Mouse (Mus musculus) colon, adult 2 months (tissue): ENCODE results near the gene Olfr118. TPM values are rescaled to one million over a fixed set of nuclear protein-coding genes. Genes with fewer than 3 reads are reported as not detected.

ENCODE experiments used
- polyA plus RNA-seq: library from polyadenylated mRNA; depleted of rRNA; stranded (reverse); fragments of >200 nt; gene quantifications from 2 replicates; pipeline ENCODE4 v1.2.3, GENCODE M21; 2012; rRNA removed

The Olfr118 gene
- polyA plus RNA-seq = not detected in 2 replicates

DNA sequence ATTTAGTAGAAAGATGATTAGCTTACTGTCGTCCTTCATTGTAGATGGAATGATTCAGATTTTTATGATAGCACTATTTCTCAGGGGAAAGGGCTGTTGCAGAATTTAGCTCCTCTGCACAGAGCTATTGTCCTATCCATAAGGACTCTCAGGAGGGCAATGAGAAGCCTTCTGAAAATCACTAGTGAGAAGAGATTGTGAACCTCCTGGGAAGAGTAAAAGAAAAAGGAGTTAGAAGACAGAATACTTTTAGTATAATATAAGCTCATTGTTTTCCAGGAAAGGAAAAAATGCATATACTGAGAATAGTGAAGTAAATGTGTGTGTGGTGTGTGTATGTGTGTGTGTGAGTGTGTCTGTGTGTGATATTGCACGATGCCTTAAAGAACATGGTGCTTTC, at the start of gene Olfr118:
TSS of gene Olfr118 (plus strand) at position 301 of the 400 bp plus-strand sequence.

DNA sequence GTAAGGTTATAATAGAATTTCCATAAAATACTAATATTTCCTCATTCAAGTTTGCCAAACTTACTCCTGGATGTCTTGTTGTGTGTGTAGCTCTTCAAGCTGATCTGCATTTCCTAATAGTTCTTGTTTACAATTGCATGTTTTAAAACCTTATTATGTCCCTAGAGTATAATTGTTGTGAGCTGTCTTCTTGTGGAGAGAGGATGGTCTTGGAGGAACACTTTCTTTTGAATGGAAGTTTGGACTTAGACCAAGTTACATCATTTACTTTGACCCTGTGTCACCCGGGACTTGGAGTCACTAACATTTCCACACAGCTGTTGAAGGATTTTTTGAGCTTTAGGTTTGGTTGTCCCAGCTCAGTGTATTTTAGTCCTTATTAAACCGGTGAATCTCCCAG, 39.8 kb upstream of the Olfr118 start, which contains the start of the genes Olfr115 and Olfr116:
TSS of gene Olfr115 (minus strand) at position 101 of the 400 bp plus-strand sequence.
TSS of gene Olfr116 (minus strand) at position 191 of the 400 bp plus-strand sequence.

DNA sequence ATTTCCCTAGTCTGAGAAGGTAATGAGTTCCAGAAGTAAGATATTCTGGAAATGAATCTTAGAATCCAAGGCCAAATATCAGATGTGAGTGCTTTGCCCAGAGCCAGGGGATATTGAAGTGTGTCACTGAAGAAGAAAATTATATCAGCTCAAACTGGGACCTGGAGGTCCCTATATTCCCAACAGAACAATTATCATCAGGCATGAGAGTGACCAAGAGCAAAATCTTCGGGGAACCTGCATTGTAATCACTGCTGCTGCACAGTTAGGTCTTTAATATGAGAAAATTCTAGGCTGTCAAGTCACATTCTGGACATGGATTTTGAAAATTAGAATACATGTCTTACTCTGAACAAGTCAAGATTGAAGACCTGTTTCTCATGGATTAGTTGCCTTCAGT, 3.1 kb upstream of the Olfr118 start, which contains the start of gene Olfr117:
TSS of gene Olfr117 (minus strand) at position 101 of the 400 bp plus-strand sequence.

DNA sequence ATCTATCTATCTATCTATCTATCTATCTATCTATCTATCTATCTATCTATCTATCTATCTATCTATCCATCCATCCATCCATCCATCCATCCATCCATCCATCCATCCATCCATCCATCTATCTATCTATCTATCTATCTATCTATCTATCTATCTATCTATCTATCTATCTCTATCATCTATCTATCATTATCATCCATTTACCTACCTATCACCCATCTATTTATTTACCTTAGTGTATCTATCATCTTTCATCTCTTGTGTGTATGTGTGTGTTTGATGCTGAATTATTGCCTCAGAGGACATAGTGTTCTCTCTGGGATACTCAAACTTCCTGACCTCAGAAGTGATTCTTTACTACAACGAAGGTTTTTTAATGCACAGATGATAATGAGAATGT, 29.5 kb downstream of the Olfr118 start, which contains the start of gene Olfr119:
TSS of gene Olfr119 (plus strand) at position 301 of the 400 bp plus-strand sequence.

DNA sequence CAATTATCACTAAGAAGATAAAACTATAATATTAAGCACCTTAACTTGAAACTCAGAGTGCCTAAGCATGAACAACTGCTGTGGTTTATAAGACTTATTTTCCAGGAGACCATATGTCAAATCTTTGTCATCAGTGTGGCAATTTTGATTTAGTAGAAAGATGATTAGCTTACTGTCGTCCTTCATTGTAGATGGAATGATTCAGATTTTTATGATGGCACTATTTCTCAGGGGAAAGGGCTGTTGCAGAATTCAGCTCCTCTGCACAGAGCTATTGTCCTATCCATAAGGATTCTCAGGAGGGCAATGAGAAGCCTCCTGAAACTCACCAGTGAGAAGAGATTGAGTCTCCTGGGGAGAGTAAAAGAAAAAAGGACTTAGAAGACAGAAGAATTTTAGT, 54.7 kb downstream of the Olfr118 start, which contains the start of gene Olfr120:
TSS of gene Olfr120 (plus strand) at position 301 of the 400 bp plus-strand sequence.

Other genes with a start within 250 kb of the Olfr118 start
- gene Olfr108, start 221.5 kb upstream of the Olfr118 start, polyA plus RNA-seq = not detected in 2 replicates
- not detected in 2 replicates for gene Olfr109, start 208.1 kb upstream of the Olfr118 start, polyA plus RNA-seq
- 0.84 and 1.1 TPM in 2 replicates for gene H2-M2, start 183.4 kb upstream of the Olfr118 start, polyA plus RNA-seq
- gene Olfr110, start 174.5 kb upstream of the Olfr118 start, polyA plus RNA-seq = not detected in 2 replicates
- 0.10 TPM in 1 of 2 replicates, not detected in the other for gene Olfr111, start 159.0 kb upstream of the Olfr118 start, polyA plus RNA-seq
- gene Olfr112, start 97.5 kb upstream of the Olfr118 start, polyA plus RNA-seq = not detected in 2 replicates
- gene Olfr113, start 89.3 kb upstream of the Olfr118 start, polyA plus RNA-seq = not detected in 2 replicates
- gene Olfr114, start 74.2 kb upstream of the Olfr118 start, polyA plus RNA-seq = not detected in 2 replicates
- not detected in 2 replicates for gene Olfr115, start 39.9 kb upstream of the Olfr118 start, polyA plus RNA-seq
- not detected in 2 replicates for gene Olfr116, start 39.8 kb upstream of the Olfr118 start, polyA plus RNA-seq
- not detected in 2 replicates for gene Olfr117, start 3.2 kb upstream of the Olfr118 start, polyA plus RNA-seq
- not detected in 2 replicates for gene Olfr119, start 29.6 kb downstream of the Olfr118 start, polyA plus RNA-seq
- gene Olfr120, start 54.8 kb downstream of the Olfr118 start, polyA plus RNA-seq = not detected in 2 replicates
- gene Olfr121, start 81.9 kb downstream of the Olfr118 start, polyA plus RNA-seq = not detected in 2 replicates
- gene Olfr122, start 101.6 kb downstream of the Olfr118 start, polyA plus RNA-seq = not detected in 2 replicates
- not detected in 2 replicates for gene Olfr123, start 126.5 kb downstream of the Olfr118 start, polyA plus RNA-seq
- not detected in 2 replicates for gene Olfr124, start 132.9 kb downstream of the Olfr118 start, polyA plus RNA-seq
- gene Olfr125, start 166.0 kb downstream of the Olfr118 start, polyA plus RNA-seq = not detected in 2 replicates
- not detected in 2 replicates for gene Olfr126, start 180.5 kb downstream of the Olfr118 start, polyA plus RNA-seq
- gene Olfr127, start 233.4 kb downstream of the Olfr118 start, polyA plus RNA-seq = not detected in 2 replicates